Mouse (Mus musculus): ENCODE data around the gene Idua. TPM values are rescaled to one million over a fixed set of nuclear protein-coding genes. Genes with fewer than 3 reads are reported as not detected.
"Not testable (repeated sequence)": the region's sequence is repeated elsewhere in the genome, so short reads cannot be mapped to it uniquely, and the experiment has no call there.

Gene Idua
- 9.7 to 10.8 TPM (median 10.7 TPM) in 3 replicates for total RNA-seq (2017)

GRCm38 (mm10) chr5:108659698-108660631 lies at the start of gene Idua:
Gene Idua, plus strand, starts transcription at chr5:108660331.
- ATAC-seq (replicated peaks; ENCODE audit: insufficient number of reproducible peaks, low FRiP score, low TSS enrichment, poor library complexity, severe bottlenecking): 0 out of 2 replicates have a peak, but pooled peaks have one; percentile 2

DNA sequence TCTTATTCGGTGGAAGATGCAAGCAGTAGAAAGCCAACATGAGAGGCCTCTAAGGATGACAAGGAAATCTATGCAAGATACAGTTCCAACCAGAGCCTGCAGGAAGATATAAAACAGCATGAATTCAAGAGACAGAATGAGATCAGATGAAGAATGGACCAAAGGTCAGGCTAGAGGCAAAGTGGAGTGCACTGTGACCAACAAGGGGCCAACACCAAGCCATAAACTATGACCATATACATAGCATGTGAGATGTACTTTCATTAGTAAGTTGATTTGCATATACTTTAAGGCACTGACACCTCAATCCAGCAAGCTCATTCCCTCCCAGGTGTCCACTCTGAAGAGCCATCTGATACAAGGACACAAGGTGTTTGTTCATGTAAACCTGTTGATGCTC lies 49.7 kb upstream of the Idua start:
- no peak for ATAC-seq (replicated peaks; ENCODE audit: insufficient number of reproducible peaks, low FRiP score, low TSS enrichment, poor library complexity, severe bottlenecking)

DNA sequence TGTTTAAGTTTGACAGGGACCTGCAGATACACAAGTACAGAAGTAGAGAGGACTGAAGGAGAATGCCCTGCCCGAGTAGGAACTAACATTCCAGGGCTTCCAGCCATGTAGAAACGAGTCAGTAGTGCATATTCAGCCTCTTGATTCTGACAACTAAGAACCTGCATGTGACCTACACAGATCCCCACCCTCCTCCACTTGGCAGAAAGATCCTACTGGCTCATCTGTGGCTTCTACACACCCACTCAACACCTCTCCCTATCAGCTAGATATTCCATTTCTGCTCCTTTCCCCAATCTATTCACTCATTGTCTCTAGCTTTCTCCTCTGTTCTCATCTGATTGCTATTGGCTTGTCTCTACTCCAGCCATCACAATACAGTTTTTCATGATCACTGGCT lies 38.3 kb upstream of the Idua start:
- ATAC-seq (replicated peaks; ENCODE audit: insufficient number of reproducible peaks, low FRiP score, low TSS enrichment, poor library complexity, severe bottlenecking): no peak

GRCm38 (mm10) chr5:108626050-108626660 lies 34.0 kb upstream of the Idua start:
- no peak for ATAC-seq (replicated peaks; ENCODE audit: insufficient number of reproducible peaks, low FRiP score, low TSS enrichment, poor library complexity, severe bottlenecking)

DNA sequence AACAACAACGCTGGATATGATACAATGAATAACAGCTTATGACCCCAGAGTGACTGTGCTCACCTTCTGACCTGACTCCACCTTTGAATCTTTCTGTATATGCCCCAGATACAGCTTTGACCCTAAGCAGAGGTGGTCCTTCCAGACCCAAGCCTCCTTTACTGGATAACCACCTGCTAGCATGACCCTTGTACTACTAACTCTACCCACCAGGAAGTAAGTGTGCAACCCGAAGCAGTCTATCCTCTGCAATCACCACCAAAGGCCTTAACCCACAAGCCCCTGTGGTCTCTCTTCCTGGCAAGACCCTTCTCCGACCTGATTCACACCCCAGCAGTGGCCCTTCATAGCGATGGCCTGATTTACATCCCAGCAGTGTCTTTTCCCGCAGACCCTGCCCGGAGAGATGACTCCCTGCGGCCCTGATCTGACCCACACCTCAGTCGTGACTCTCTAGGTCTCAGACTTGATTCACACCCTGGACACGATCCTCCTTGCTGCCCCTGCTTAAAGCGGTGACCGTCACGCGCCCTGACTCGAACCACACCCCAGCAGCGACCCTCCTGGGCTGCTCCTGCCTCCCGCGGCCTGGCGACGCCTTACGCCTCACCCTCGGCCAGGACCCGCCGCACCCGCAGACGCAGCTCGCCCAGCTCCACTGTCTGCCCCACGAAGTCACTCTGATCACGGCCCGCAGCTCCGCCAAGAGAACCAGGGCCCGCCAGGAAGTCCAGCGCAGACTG lies 31.1 kb upstream of the Idua start:
- ATAC-seq (replicated peaks; ENCODE audit: insufficient number of reproducible peaks, low FRiP score, low TSS enrichment, poor library complexity, severe bottlenecking): peak; percentile 34

DNA sequence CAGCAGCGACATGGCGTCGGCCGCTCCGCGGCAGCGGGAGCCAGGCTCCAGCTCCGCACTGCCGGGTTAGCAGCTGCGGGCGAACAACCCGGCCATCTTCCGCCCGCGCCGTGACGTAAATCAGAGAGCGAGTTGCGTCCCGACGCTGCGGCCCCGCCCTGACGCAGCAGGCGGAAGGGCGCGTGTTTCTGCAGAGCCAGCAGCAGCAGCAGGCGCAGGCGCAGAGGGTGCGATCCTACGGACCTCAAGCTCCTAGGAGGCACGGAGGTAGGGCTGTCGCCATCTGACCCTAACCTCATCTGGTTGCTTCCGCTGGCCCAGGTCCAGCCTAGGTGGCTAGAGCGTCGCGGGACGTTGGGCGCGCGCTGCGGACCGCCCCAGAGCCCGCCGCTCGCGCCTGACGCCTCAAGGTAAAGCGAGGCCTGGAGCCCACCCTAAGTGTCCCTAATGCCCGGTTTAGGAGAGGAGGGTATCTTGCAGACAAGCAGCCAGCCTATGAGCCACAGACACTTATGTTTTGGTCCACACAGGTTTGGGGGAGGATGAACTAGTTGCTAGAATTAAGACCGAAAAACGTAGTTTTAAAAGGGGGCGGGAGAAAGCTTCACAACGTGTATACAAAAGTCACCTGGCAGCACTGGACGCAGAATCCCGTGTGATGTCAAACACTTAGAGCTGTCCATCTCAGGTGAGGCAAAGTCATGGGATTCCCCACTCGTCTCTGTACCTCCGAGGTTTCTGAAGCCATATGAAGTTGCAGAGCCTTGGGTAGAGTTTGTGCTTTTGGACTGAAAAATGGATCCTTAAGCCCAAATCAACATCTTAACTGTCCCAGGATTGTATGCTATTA lies 30.3 kb upstream of the Idua start, which contains the start of the genes Gak and Tmem175:
Gak (minus strand) TSS at position 122 of the 850 bp plus-strand sequence.
Tmem175 (plus strand) TSS at position 137 of the 850 bp plus-strand sequence.
- peak; percentile 97 for ATAC-seq (replicated peaks; ENCODE audit: insufficient number of reproducible peaks, low FRiP score, low TSS enrichment, poor library complexity, severe bottlenecking)

DNA sequence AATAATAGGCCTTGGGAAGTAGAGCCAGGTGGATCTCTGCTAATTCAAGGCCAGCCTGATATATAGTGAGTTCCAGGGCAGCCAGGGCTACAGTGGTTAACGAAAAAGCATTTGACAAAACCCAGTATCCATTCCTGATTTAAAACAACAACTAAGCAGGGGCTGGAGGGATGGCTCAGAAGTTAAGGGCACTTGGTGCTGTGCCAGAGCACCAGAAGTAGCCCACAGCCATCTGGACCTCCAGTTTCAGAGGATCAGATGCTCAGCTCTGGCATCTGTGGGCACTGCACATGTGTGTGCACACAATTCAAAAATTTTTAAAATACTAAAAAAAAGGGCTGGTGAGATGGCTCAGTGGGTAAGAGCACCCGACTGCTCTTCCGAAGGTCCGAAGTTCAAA lies 26.5 kb upstream of the Idua start:
- ATAC-seq (replicated peaks; ENCODE audit: insufficient number of reproducible peaks, low FRiP score, low TSS enrichment, poor library complexity, severe bottlenecking): no peak

GRCm38 (mm10) chr5:108634088-108634487 lies 26.0 kb upstream of the Idua start:
- not testable (repeated sequence) for ATAC-seq (replicated peaks; ENCODE audit: insufficient number of reproducible peaks, low FRiP score, low TSS enrichment, poor library complexity, severe bottlenecking)

GRCm38 (mm10) chr5:108636172-108636571 lies 24.0 kb upstream of the Idua start:
- ATAC-seq (replicated peaks; ENCODE audit: insufficient number of reproducible peaks, low FRiP score, low TSS enrichment, poor library complexity, severe bottlenecking): peak; percentile 68

- no peak for ATAC-seq (replicated peaks; ENCODE audit: insufficient number of reproducible peaks, low FRiP score, low TSS enrichment, poor library complexity, severe bottlenecking)
Observed at GRCm38 (mm10) chr5:108643674-108644073, 16.5 kb upstream of the Idua start.

DNA sequence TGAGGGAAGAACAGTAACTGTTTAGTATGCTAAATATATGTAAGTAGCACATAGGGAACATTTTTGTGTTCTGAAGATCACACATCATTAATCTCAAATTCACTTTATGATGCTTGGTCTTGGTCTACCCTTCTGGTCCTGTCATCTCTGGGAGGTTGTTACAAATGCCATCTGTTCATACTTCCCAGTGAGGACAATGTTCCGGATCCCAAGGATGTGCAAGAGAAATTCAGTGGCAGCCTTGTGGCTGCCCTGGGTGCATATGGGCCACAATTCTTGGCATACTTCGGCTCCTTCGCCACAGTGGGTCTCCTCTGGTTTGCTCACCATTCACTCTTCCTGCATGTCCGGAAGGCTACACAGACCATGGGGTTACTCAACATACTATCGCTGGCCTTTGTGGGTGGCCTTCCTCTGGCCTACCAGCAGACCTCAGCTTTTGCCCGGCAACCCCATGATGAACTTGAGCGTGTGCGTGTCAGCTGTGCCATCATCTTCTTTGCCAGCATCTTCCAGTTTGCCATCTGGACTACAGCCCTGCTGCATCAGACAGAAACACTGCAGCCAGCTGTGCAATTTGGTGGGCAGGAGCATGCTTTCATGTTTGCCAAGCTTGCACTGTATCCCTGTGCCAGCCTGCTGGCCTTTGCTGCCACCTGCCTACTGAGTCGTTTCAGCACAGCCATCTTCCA lies 14.3 kb upstream of the Idua start:
- no peak for ATAC-seq (replicated peaks; ENCODE audit: insufficient number of reproducible peaks, low FRiP score, low TSS enrichment, poor library complexity, severe bottlenecking)

DNA sequence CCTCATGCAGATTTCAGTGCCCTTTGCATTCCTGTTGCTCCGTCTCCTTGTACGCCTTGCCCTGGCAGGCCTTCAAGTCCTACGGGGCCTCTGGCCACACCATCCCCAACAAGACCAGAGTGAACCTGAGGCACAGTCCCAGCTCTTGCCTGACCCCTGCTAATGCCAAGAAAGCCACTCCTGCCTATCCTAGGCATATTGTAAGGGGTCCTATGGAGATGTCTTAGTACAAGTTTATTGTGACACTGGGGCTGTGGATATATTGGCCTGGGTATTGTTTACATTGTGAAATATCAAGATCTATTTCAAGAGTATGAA lies 13.8 kb upstream of the Idua start:
- no peak for ATAC-seq (replicated peaks; ENCODE audit: insufficient number of reproducible peaks, low FRiP score, low TSS enrichment, poor library complexity, severe bottlenecking)

- no peak for ATAC-seq (replicated peaks; ENCODE audit: insufficient number of reproducible peaks, low FRiP score, low TSS enrichment, poor library complexity, severe bottlenecking)
Observed at GRCm38 (mm10) chr5:108647311-108647710, 12.8 kb upstream of the Idua start.

- no peak for ATAC-seq (replicated peaks; ENCODE audit: insufficient number of reproducible peaks, low FRiP score, low TSS enrichment, poor library complexity, severe bottlenecking)
Observed at GRCm38 (mm10) chr5:108647820-108648465, 12.2 kb upstream of the Idua start.

- ATAC-seq (replicated peaks; ENCODE audit: insufficient number of reproducible peaks, low FRiP score, low TSS enrichment, poor library complexity, severe bottlenecking): no peak
Observed at GRCm38 (mm10) chr5:108648937-108649576, 11.1 kb upstream of the Idua start.

DNA sequence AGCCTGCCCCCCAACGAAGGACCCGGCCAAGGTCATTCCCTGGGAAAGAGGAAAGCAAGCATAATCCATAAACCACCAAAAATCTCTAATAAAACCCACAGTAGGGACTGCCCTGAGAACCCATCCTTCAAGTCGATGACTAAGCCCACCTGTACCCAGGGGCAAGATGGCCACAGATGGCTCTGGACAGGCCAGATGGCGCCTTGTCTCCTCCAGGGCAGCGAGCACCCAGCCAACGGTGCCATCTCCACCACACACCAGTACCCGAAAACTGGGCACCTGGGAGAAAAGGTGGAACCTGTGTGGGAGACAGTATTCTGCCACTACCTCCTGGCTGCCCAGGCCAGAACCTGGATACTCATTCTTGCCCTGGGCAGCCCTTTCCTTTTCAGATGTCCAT lies 9.8 kb upstream of the Idua start:
- no peak for ATAC-seq (replicated peaks; ENCODE audit: insufficient number of reproducible peaks, low FRiP score, low TSS enrichment, poor library complexity, severe bottlenecking)

DNA sequence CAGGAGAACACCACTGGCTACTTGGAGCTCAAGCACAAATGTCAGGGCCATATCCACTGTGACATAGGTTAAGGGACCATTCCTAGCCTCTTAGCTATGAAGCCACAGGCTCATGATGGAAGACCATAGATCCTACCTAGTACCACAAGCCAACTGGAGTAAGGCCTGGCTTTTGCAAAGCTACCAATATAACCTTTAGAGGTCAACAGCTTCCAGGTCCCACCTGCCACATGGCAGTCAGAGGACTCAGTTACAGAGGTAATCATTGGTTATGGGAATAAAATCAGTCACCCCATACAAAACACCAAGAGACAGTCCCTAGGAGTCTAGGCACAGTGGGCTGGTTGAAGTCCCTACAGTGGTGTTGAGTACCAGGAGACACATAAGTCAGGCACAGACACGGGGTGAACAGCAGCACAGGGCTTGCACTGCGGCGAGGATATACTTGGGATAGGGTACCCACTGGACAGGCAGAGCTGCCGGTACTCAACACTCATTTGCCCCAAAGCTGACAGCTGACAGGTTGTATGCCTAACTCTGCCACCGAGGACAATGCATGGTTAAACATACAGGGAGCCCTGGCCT lies 8.9 kb upstream of the Idua start:
- no peak for ATAC-seq (replicated peaks; ENCODE audit: insufficient number of reproducible peaks, low FRiP score, low TSS enrichment, poor library complexity, severe bottlenecking)

Data from monocyte, adult 5-6 weeks (primary cell).